ENCODE assay signal across 15 mouse cellular contexts in genomic region chr19:27906976-27907375, GRCm38 (mm10).
DNase-seq lines count a peak whose midpoint lies in the region; ATAC-seq and TF ChIP-seq lines count a peak whose summit lies in the region.
"Had no signal": no experiment of that assay in that cellular context is flagged by ENCODE, and none has a peak within 500 bp of the region (broad histone marks: within the 10 kb centered on the region; RNA-seq: fewer than 3 reads in every experiment).

No protein-coding gene starts in this region.

- H3K27ac ChIP-seq in MEL (ENCODE audit: control insufficient read depth, low read depth, low read length): no peak overlapping the region
- H3K27ac ChIP-seq in liver, embryonic 15.5 days (replicated peaks): 0 out of 2 replicates have a peak overlapping the region, but pooled peaks have one; percentile 51
- H3K27ac ChIP-seq: heart, embryonic 10.5 days; midbrain, embryonic 15.5 days; neural tube, embryonic 15.5 days had no signal

- WGBS in liver, embryonic 15.5 days (ENCODE audit: insufficient replicate concordance): 13% methylated on average over 5 of the region's 5 CpGs

- H3K27me3 ChIP-seq in C2C12 (ENCODE audit: control insufficient read depth, insufficient read depth, insufficient read length): no peaks in the 10 kb centered on the region
- no peaks in the 10 kb centered on the region for H3K27me3 ChIP-seq in MEL (ENCODE audit: control insufficient read depth in 1 of 2, insufficient read depth in 2 of 2, low read length in 2 of 2)
- no peaks in the 10 kb centered on the region for H3K27me3 ChIP-seq in liver, embryonic 15.5 days
- H3K27me3 ChIP-seq: midbrain, embryonic 15.5 days; neural tube, embryonic 15.5 days had no signal

- no peaks in the 10 kb centered on the region for H3K9me3 ChIP-seq in MEL (replicated peaks; ENCODE audit: insufficient read depth, low read length)
- H3K9me3 ChIP-seq in liver, embryonic 15.5 days (replicated peaks): no peaks in the 10 kb centered on the region
- H3K9me3 ChIP-seq: heart, embryonic 10.5 days; midbrain, embryonic 15.5 days; neural tube, embryonic 15.5 days had no signal

- H3K36me3 ChIP-seq in C2C12 (ENCODE audit: control insufficient read depth, insufficient read depth): no peaks in the 10 kb centered on the region
- H3K36me3 ChIP-seq in MEL (ENCODE audit: control insufficient read depth in 1 of 2, insufficient read depth in 2 of 2, low read length in 2 of 2): peaks cover 0 to 20% of the 10 kb centered on the region in 2 experiments; a peak in 2 of 4 replicates
- H3K36me3 ChIP-seq in liver, embryonic 15.5 days (replicated peaks): no peaks in the 10 kb centered on the region
- H3K36me3 ChIP-seq: heart, embryonic 10.5 days; midbrain, embryonic 15.5 days; neural tube, embryonic 15.5 days had no signal

- H3K4me1 ChIP-seq in MEL (ENCODE audit: control insufficient read depth in 1 of 2, insufficient read depth in 2 of 2, low read length in 2 of 2): peaks cover 5 to 13% of the 10 kb centered on the region in 2 experiments
- H3K4me1 ChIP-seq in liver, embryonic 15.5 days (replicated peaks): peaks cover 34% of the 10 kb centered on the region

- TF ChIP-seq CTCF in C2C12 (IDR thresholded peaks at IDR 0.05; ENCODE audit: control insufficient read depth, insufficient read depth, insufficient read length) (no peak), MEL (IDR thresholded peaks at IDR 0.05 in 2 of 3, conservative IDR thresholded peaks at IDR 0.05 in 1 of 3; ENCODE audit: control insufficient read depth in 1 of 3, insufficient read depth in 1 of 3, low read depth in 2 of 3, low read length in 3 of 3, poor library complexity in 1 of 3, severe bottlenecking in 1 of 3) (no peak)

- no peak overlapping the region for H3ac ChIP-seq in C2C12 (ENCODE audit: control insufficient read depth, insufficient read length, low read depth)

- peak; percentile 66 for ATAC-seq in erythroblast, adult 5-6 weeks (replicated peaks; ENCODE audit: low FRiP score, poor library complexity, severe bottlenecking)
- ATAC-seq in liver, embryonic 15.5 days (ENCODE audit: insufficient read depth): no peak
- ATAC-seq: midbrain, embryonic 15.5 days had no signal

- H3K4me3 ChIP-seq in C2C12 (ENCODE audit: insufficient read depth, poor library complexity, severe bottlenecking) (no peak overlapping the region), MEL (ENCODE audit: control insufficient read depth in 1 of 2, insufficient read depth in 1 of 2, low read depth in 2 of 2, low read length in 2 of 2) (peak overlapping the region in 1 of 2 experiments; percentile 4; a peak in 1 of 4 replicates)
- peak overlapping the region; percentile 44 for H3K4me3 ChIP-seq in liver, embryonic 15.5 days (replicated peaks)
- H3K4me3 ChIP-seq: heart, embryonic 10.5 days; layer of hippocampus, adult 2 months; midbrain, embryonic 15.5 days; neural tube, embryonic 15.5 days had no signal

- DNase-seq in MEL (ENCODE audit: low read depth, low spot score): peak; percentile 80
- no peak for DNase-seq in thymus, postnatal 14 days
- DNase-seq in urinary bladder, adult 18-20 months (ENCODE audit: low spot score in 2 of 2): no peak
- no peak for DNase-seq in kidney, adult 9 months
- DNase-seq: heart, postnatal 4 days; kidney, adult 18-20 months; lung, postnatal 10 days; right cerebral cortex, postnatal 25 days had no signal

- peak; percentile 37 to 66; a peak in 3 of 4 replicates for TF ChIP-seq EP300 in MEL (IDR thresholded peaks at IDR 0.05; ENCODE audit: low read depth in 1 of 2, low read length in 2 of 2)

- H3K79me3 ChIP-seq in C2C12 (ENCODE audit: low read depth): peaks cover 5% of the 10 kb centered on the region

- peaks cover 18% of the 10 kb centered on the region for H3K79me2 ChIP-seq in C2C12 (ENCODE audit: control insufficient read depth, insufficient read depth)
- no peaks in the 10 kb centered on the region for H3K79me2 ChIP-seq in MEL (ENCODE audit: control insufficient read depth, insufficient read depth, low read length, poor library complexity)

- no peak overlapping the region for H3K9ac ChIP-seq in MEL (ENCODE audit: control insufficient read depth, low read depth, low read length, poor library complexity, severe bottlenecking)
- H3K9ac ChIP-seq in liver, embryonic 15.5 days: no peak overlapping the region
- H3K9ac ChIP-seq: midbrain, embryonic 15.5 days; neural tube, embryonic 15.5 days had no signal

- no peak for TF ChIP-seq POLR2A in MEL (IDR thresholded peaks at IDR 0.05; ENCODE audit: control insufficient read depth in 1 of 2, insufficient read depth in 1 of 2, low read depth in 1 of 2, low read length in 2 of 2, poor library complexity in 1 of 2)

- no peak for TF ChIP-seq RAD21 in MEL (IDR thresholded peaks at IDR 0.05; ENCODE audit: low read depth, low read length)

- peak overlapping the region; percentile 71 for H3K4me2 ChIP-seq in liver, embryonic 15.5 days
- H3K4me2 ChIP-seq: midbrain, embryonic 15.5 days; neural tube, embryonic 15.5 days had no signal

TF ChIP-seq in C2C12, 6 proteins besides CTCF, POLR2A, EP300 and RAD21:
- no peak for TF ChIP-seq MAX (IDR thresholded peaks at IDR 0.05)
- TF ChIP-seq MYOG (IDR thresholded peaks at IDR 0.05; ENCODE audit: control insufficient read depth, extremely low read depth, insufficient read length): no peak
- TF ChIP-seq FOSL1 (IDR thresholded peaks at IDR 0.05; ENCODE audit: insufficient read depth, low read length, poor library complexity, severe bottlenecking): peak; percentile 37
- TF ChIP-seq CEBPB (IDR thresholded peaks at IDR 0.05; ENCODE audit: low read depth): peak; percentile 21

TF ChIP-seq in MEL, 35 proteins besides CTCF, POLR2A, EP300 and RAD21:
- TF ChIP-seq CHD2 (IDR thresholded peaks at IDR 0.05; ENCODE audit: low read length) (no peak), GATA1 (IDR thresholded peaks at IDR 0.05; ENCODE audit: low read depth, low read length) (no peak), RCOR1 (IDR thresholded peaks at IDR 0.05; ENCODE audit: low read depth, low read length) (peak; percentile 34), MAFK (IDR thresholded peaks at IDR 0.05; ENCODE audit: borderline replicate concordance, low read depth, low read length) (peak; percentile 51; the same call in 1 of the 2 replicates), ETS1 (IDR thresholded peaks at IDR 0.05; ENCODE audit: low read depth, low read length) (peak; percentile 53; the same call in 1 of the 2 replicates), MXI1 (IDR thresholded peaks at IDR 0.05; ENCODE audit: low read depth, low read length) (peak; percentile 26; the same call in 1 of the 2 replicates), UBTF (IDR thresholded peaks at IDR 0.05; ENCODE audit: borderline replicate concordance, insufficient read depth, low read depth, low read length) (no peak)
